Mouse (Mus musculus) pancreas, adult 10 weeks (tissue): Measurements from ENCODE around the gene Tspan33. TPM values are rescaled to one million over a fixed set of nuclear protein-coding genes. Genes with fewer than 3 reads are reported as not detected.

Experiments used
- polyA plus RNA-seq: library from polyadenylated mRNA; stranded (reverse); fragments of 350-450 nt; fragmentation: Illumina TruSeq; extraction: RNeasy Lipid Tissue Mini Kit (QIAGEN cat#74804); gene quantifications from one replicate; pipeline ENCODE4 v1.2.3, GENCODE M21; 2015; ENCODE audit warnings: low read depth, low replicate concordance; ENCODE audit not compliant: insufficient read depth

Gene Tspan33
- polyA plus RNA-seq, result 2.7 TPM

GRCm38 (mm10) chr6:29693953-29694352 is at the start of gene Tspan33:
Tspan33 (plus strand) TSS chr6:29694222.

DNA sequence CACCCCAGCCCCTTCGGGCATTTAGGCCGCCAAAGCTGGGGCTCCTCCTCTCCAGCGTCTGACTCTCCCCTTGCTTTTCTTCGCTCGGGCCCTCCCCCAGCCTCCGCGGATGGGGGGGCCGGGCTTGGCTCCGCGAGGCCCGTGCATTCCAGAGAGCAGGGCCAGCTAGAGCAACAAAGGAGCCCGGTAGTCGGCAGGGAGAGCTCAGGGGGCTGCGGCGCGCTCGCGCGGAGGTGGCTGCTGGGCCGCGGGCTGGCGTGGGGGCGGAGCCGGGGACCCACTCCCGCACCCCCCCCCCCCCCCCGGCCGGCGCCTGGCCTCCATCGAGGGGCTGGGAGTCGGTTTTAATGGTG is 41.3 kb downstream of the Tspan33 start, which contains the start of gene Smo:
Smo (plus strand) TSS at position 168 of the 353 bp plus-strand sequence.

Other genes with a start within 250 kb of the Tspan33 start
- 71.5 TPM for gene Atp6v1f, start 226.5 kb upstream of the Tspan33 start, polyA plus RNA-seq
- not detected for gene Atp6v1fnb, start 222.8 kb upstream of the Tspan33 start, polyA plus RNA-seq
- gene Kcp, start 186.3 kb upstream of the Tspan33 start, polyA plus RNA-seq, result 1.1 TPM
- 2.5 TPM for gene Irf5, start 167.6 kb upstream of the Tspan33 start, polyA plus RNA-seq
- 14.8 TPM for gene Tnpo3, start 84.3 kb upstream of the Tspan33 start, polyA plus RNA-seq
- 6.9 TPM for gene Smo, start 41.3 kb downstream of the Tspan33 start, polyA plus RNA-seq
- 5.3 TPM for gene Ahcyl2, start 73.8 kb downstream of the Tspan33 start, polyA plus RNA-seq
- gene Strip2, start 222.8 kb downstream of the Tspan33 start, polyA plus RNA-seq, result 0.26 TPM